Mouse (Mus musculus) midbrain, postnatal 0 days (tissue): Measurements from ENCODE around the gene Plcd1. TPM values are rescaled to one million over a fixed set of nuclear protein-coding genes. Genes with fewer than 3 reads are reported as not detected.

ENCODE experiments used
- ATAC-seq: fragments of 200-750 bp; cut with Nextera tagmentation; 2 replicates; pipeline ENCODE4 v1.8.0; 2017; ENCODE audit warnings: moderate number of reproducible peaks, mild to moderate bottlenecking, moderate TSS enrichment, moderate library complexity; ENCODE audit not compliant: low FRiP score
- DNase-seq: peaks from one replicate; pipeline ENCODE4 v3.0.0-alpha.2; 2015; ENCODE audit warnings: low spot score
- H3K27ac ChIP-seq: fragments of 300-500 bp; sonication (generic); 2 replicates; pipeline ENCODE4 v1.5.1; 2014; ENCODE audit warnings: low read depth, mild to moderate bottlenecking, low read length, mixed read lengths
- H3K27me3 ChIP-seq: fragments of 300-500 bp; sonication (generic); 2 replicates; pipeline ENCODE4 v1.6.1; 2014; ENCODE audit warnings: low read length, control low read depth, mixed read lengths; ENCODE audit not compliant: insufficient read depth
- H3K36me3 ChIP-seq: fragments of 300-500 bp; sonication (generic); 2 replicates; pipeline ENCODE4 v1.6.1; 2014; ENCODE audit warnings: low read length, control low read depth, mixed read lengths; ENCODE audit not compliant: insufficient read depth
- H3K4me1 ChIP-seq: fragments of 300-500 bp; sonication (generic); 2 replicates; pipeline ENCODE4 v1.6.1; 2014; ENCODE audit warnings: mild to moderate bottlenecking, control low read depth, antibody characterized with exemption, low read length, mixed read lengths; ENCODE audit not compliant: insufficient read depth
- H3K4me2 ChIP-seq: fragments of 300-500 bp; sonication (generic); 2 replicates; pipeline ENCODE4 v1.6.1; 2014; ENCODE audit warnings: low read depth, mild to moderate bottlenecking, low read length, mixed read lengths; ENCODE audit not compliant: poor library complexity, severe bottlenecking
- H3K4me3 ChIP-seq: fragments of 300-500 bp; sonication (generic); 2 replicates; pipeline ENCODE4 v1.5.1; 2014; ENCODE audit warnings: low read depth, mild to moderate bottlenecking, low read length, moderate library complexity
- H3K9ac ChIP-seq: fragments of 300-500 bp; sonication (generic); replicated peaks from 2 replicates; pipeline ENCODE4 v1.6.1; 2014; ENCODE audit warnings: mild to moderate bottlenecking, low read length, moderate library complexity, mixed read lengths; ENCODE audit not compliant: poor library complexity, severe bottlenecking
- H3K9me3 ChIP-seq: fragments of 300-500 bp; sonication (generic); 2 replicates; pipeline ENCODE4 v1.6.1; 2016; ENCODE audit warnings: low read length, control low read depth
- CTCF ChIP-seq: IDR thresholded peaks from 2 replicates; pipeline ENCODE4 v1.5.1; 2016; ENCODE audit warnings: antibody characterized with exemption, mild to moderate bottlenecking
- whole genome bisulfite sequencing: fragments of 180-500 bp; shearing (Covaris S2); extraction: QIAGEN DNeasy Blood & Tissue Kit; methylation state at CpG from one replicate; pipeline ENCODE4 v1.1.7; 2014; 5-methylcytosine and 5-hydroxymethylcytosine counted together
- microRNA-seq: library from miRNA; unstranded; fragments of <30 nt; microRNA quantifications from one replicate; pipeline ENCODE4, GENCODE M21; 2016; ENCODE audit warnings: borderline number of aligned reads
- polyA plus RNA-seq: library from polyadenylated mRNA; unstranded; fragments of >200 nt; fragmentation: Nextera tagmentation; extraction: Ambion mirVana; gene quantifications from 2 replicates; pipeline ENCODE4 v1.2.1, GENCODE M21; 2015
- total RNA-seq: library from RNA; depleted of rRNA; stranded (reverse); fragments of >200 nt; gene quantifications from 2 replicates; pipeline ENCODE4 v1.2.3, GENCODE M21; 2014; rRNA removed

Plcd1 gene
- total and polyA plus RNA-seq, 2 experiments from 2014 or later, result 10.9 to 17.4 TPM

DNA sequence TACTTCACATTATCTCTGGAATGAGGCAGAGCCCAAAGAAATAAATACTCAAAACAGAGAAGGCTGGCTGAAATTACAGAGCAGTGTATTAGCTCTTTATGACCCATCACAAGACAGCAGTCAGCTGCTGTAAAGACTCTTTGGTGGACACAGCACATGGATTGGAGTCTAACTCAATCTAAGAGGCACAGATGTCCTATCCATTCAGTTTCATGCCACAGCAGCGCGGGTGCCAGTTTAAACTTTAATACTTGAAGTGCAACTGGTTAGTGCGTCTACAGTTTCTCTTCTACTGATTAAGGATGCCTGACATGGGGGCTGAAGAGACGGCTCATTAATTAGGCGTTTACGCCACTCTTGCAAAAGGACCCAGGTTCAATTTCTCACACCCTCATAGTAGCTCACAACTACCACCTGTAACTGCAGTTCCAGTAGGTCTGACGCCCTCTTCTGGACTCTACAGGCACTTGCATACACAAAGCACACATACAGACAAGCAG lies 67.4 kb downstream of the Plcd1 start:
- Histone ChIP-seq H3K36me3 (0 out of 2 replicates have a peak, but pooled peaks cover 10% of the 10 kb centered on the region), H3K4me2 (no peak overlapping the region), H3K27me3 (no peaks in the 10 kb centered on the region), H3K4me3 (no peak overlapping the region), H3K9me3 (no peaks in the 10 kb centered on the region), H3K9ac (no peak overlapping the region), H3K27ac (no peak overlapping the region), H3K4me1 (no peaks in the 10 kb centered on the region)
- TF ChIP-seq CTCF, result peak; percentile 25
- WGBS, result 90% methylated on average over 7 of the region's 7 CpGs
- DNase-seq (no peak), ATAC-seq (no peak)

DNA sequence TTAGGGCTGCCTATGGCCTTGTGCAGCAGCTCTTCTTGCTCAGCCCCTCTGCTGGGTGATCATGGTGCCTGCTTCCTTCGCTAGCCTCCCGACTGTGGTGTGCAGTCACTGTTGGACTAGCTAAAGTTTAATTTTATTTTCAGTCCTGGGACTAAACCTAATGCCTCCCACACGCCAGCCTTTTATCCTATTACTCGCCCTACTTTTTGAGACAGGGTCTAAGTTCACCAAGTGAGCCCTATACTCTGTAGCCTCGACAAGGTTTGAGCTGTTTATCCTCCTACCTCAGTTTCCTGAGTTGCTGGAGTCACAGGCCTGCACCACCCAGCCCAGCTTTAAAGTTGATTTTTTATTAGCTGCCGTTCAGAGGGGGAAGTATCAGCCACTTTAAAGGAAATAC lies 68.0 kb downstream of the Plcd1 start:
- ATAC-seq (no peak), DNase-seq (no peak)
- no peak overlapping the region for H3K4me3 ChIP-seq
- 0 out of 2 replicates have a peak, but pooled peaks cover 10% of the 10 kb centered on the region for H3K36me3 ChIP-seq
- no peak for TF ChIP-seq CTCF
- H3K4me2 ChIP-seq, result no peak overlapping the region
- H3K9ac ChIP-seq, result no peak overlapping the region
- no peaks in the 10 kb centered on the region for H3K27me3 ChIP-seq
- H3K4me1 ChIP-seq, result no peaks in the 10 kb centered on the region
- H3K9me3 ChIP-seq, result no peaks in the 10 kb centered on the region
- WGBS, result 68% methylated on average over 6 of the region's 6 CpGs
- H3K27ac ChIP-seq, result no peak overlapping the region

DNA sequence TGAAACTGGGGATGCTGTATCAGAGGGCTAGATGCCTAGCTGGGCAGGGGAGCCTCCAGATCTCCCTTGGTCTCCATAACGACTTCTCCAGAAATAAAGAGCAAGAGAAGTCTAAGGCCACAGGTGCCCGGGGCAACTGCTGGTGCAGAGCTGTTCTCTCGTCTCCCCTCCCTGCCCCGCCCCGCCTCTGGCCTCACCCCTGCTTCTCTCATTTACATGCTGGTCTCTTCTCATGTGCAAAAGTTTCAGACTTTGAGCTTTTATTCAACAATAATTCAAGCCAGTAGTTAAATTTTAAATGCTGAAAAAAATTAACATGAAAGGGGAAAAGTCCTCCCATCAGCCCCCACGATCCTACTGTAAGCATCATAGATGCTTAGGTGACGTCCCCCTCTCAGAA lies 71.6 kb downstream of the Plcd1 start:
- Histone ChIP-seq H3K4me1 (no peaks in the 10 kb centered on the region), H3K27ac (no peak overlapping the region), H3K4me3 (no peak overlapping the region), H3K9ac (no peak overlapping the region), H3K4me2 (no peak overlapping the region), H3K27me3 (no peaks in the 10 kb centered on the region), H3K36me3 (peaks cover 13% of the 10 kb centered on the region), H3K9me3 (no peaks in the 10 kb centered on the region)
- WGBS, result 78% methylated on average over 7 of the region's 7 CpGs
- no peak for TF ChIP-seq CTCF
- DNase-seq (no peak), ATAC-seq (no peak)

Small RNAs within 50 kb of the gene (microRNA-seq; reads per million reads assigned to microRNA genes)
- 16.1 reads per million, percentile 27 among the genes with 10 or more reads in this experiment for gene Mir26a-1

Other genes with a start within 250 kb of the Plcd1 start
- 9.5 and 11.9 TPM in 2 replicates for gene Ctdspl, start 167.0 kb downstream of the Plcd1 start, total RNA-seq
- 5.2 and 7.1 TPM in 2 replicates for gene Ctdspl, start 167.0 kb downstream of the Plcd1 start, polyA plus RNA-seq
- gene Vill, start 40.7 kb downstream of the Plcd1 start, total RNA-seq, result 2.8 and 10.5 TPM in 2 replicates
- 3.8 and 4.7 TPM in 2 replicates for gene Vill, start 40.7 kb downstream of the Plcd1 start, polyA plus RNA-seq
- 2.8 and 3.3 TPM in 2 replicates for gene Dlec1, start 9.0 kb upstream of the Plcd1 start, total RNA-seq
- gene Dlec1, start 9.0 kb upstream of the Plcd1 start, polyA plus RNA-seq, result 0.91 and 0.95 TPM in 2 replicates
- gene Acaa1b, start 63.6 kb upstream of the Plcd1 start, total RNA-seq, result 2.8 and 2.9 TPM in 2 replicates
- 4.6 and 5.2 TPM in 2 replicates for gene Acaa1b, start 63.6 kb upstream of the Plcd1 start, polyA plus RNA-seq
- gene Gm47289, start 65.7 kb upstream of the Plcd1 start, total RNA-seq, result not detected in 2 replicates
- gene Gm47289, start 65.7 kb upstream of the Plcd1 start, polyA plus RNA-seq, result not detected in 2 replicates
- not detected in 2 replicates for gene Slc22a13, start 115.6 kb upstream of the Plcd1 start, total RNA-seq
- gene Slc22a13, start 115.6 kb upstream of the Plcd1 start, polyA plus RNA-seq, result 0.10 TPM in 1 of 2 replicates, not detected in the other
- gene Oxsr1, start 228.9 kb upstream of the Plcd1 start, total RNA-seq, result 38.5 and 55.7 TPM in 2 replicates
- gene Oxsr1, start 228.9 kb upstream of the Plcd1 start, polyA plus RNA-seq, result 10.5 and 10.7 TPM in 2 replicates
- 106 and 120 TPM in 2 replicates for gene Acaa1a, start 246.2 kb upstream of the Plcd1 start, total RNA-seq
- gene Acaa1a, start 246.2 kb upstream of the Plcd1 start, polyA plus RNA-seq, result 75.5 and 82.6 TPM in 2 replicates
- 4.2 and 5.9 TPM in 2 replicates for gene Myd88, start 247.9 kb upstream of the Plcd1 start, total RNA-seq
- gene Myd88, start 247.9 kb upstream of the Plcd1 start, polyA plus RNA-seq, result 4.7 and 5.6 TPM in 2 replicates